Mouse (Mus musculus) layer of hippocampus, postnatal 25 days (tissue): Measurements from ENCODE around the gene Il23a. TPM values are rescaled to one million over a fixed set of nuclear protein-coding genes. Genes with fewer than 3 reads are reported as not detected.
"Not testable (repeated sequence)": the region's sequence is repeated elsewhere in the genome, so short reads cannot be mapped to it uniquely, and the experiment has no call there.

Experiments
- DNase-seq, 2 experiments: peaks; one replicate each; pipeline ENCODE4 v3.0.0; 2022; ENCODE audit warnings: mixed read lengths in 2 of 2, low spot score in 1 of 2; ENCODE audit errors: extremely low spot score in 1 of 2
- total RNA-seq, 2 experiments: library from RNA; stranded (reverse); gene quantifications; 2 replicates each; pipeline ENCODE4 v1.2.3; 2021

The Il23a gene
- 1 to 10 TPM in 1 of 2 experiments, under 1 TPM in 1; 0.84 to 1.1 TPM for total RNA-seq

DNA sequence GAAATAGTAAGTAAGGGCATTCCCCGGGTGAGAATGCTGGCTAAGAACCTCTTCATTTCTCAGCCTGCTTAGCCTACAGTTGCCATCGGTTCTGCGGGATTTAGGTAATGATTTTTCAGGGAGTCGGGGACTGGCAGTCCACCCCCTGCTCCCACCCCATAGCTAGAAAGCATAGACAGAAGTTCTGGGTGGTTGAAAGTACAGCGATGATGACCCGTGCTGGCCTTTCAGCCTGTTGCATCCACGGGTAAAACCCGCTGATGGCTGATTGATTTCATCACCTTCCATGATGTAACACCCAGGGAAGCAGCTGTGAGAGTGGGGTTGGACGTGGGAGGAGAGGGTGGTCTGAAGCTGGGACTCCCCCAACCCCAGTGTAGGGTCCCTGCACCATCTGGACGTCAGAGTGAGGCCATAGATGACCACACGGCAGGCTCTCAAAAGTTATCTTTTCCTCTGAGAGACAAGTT lies at the start of gene Il23a:
Gene Il23a, minus strand, starts transcription at position 51 of the 470 bp plus-strand sequence.
- DNase-seq = no peak

GRCm38 (mm10) chr10:128347541-128347940 lies 49.0 kb upstream of the Il23a start:
- no peak for DNase-seq

DNA sequence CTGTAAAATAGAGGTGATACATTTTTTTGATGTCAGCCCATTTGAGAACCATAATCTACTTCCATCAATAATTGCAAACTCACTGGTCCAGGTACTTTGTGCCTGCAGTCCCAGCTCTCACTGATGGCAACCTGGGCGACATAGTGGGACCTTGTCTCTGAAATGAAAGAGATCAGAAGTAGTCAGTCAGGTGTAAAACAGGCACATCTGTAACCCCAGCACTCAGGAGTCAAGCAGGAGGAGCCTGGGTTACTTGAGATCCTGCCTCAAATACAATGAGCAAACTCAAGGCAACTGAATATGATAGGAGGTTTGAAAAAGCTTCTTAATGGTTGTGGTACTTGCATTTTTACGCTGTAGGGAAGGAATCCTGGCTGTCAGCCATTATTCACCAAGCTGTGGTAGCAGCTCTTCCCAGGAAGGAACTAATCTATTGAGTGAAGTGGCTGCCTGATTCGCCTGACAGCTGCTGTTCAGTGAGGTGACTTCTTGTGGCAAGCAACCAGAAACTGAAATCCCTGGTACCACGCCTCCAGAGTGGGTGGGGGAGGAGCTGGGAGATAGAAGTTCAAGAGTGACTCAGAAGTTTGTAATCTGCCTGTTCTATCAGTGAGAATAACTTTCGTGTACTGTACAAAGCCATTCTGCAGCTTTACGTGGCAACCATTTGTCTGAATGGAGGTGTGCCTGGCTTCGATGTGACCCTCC lies 46.2 kb upstream of the Il23a start:
- peak in 1 of 2 experiments; percentile 51 for DNase-seq

- DNase-seq = no peak
Measured at GRCm38 (mm10) chr10:128343436-128343835, 44.9 kb upstream of the Il23a start.

DNA sequence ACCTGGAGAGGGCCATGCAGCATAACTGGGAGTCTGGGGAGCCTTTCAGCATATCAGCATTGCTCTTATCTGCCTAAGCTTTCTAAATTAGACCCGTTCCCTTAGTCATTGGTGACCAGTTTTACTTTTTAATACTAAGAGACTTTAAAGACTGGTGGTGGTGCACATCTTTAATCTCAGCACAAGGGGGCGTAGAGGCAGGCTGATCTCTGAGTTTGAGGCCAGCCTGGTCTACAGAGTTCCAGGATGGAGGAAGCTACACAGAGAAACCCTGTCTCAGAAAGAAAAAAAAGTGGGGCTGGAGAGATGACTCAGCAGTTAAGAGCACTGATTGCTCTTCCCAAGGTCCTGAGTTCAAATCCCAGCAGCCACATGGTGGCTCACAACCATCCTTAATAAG lies 41.7 kb upstream of the Il23a start:
- no peak for DNase-seq

DNA sequence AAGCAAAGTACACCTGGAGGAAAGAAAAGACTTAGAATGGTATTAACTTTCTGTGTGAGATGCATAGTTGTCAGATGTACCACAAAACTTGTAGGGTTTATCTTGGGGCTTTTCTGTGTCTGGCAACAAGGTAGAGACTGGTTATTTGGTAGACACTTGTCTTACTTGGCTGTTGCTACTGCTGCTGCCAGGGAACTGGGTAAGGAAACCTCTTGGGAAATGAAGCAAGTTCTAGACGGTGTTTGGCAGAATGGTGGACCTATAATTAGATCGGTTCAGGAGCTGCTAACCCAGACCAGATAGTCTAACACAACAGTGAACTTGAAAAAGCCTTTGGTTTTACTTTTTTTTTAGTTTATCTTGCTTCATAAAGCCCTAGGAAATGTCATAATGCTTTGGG lies 40.4 kb upstream of the Il23a start:
- DNase-seq = no peak

GRCm38 (mm10) chr10:128338415-128338814 lies 39.9 kb upstream of the Il23a start:
- DNase-seq = no peak

DNA sequence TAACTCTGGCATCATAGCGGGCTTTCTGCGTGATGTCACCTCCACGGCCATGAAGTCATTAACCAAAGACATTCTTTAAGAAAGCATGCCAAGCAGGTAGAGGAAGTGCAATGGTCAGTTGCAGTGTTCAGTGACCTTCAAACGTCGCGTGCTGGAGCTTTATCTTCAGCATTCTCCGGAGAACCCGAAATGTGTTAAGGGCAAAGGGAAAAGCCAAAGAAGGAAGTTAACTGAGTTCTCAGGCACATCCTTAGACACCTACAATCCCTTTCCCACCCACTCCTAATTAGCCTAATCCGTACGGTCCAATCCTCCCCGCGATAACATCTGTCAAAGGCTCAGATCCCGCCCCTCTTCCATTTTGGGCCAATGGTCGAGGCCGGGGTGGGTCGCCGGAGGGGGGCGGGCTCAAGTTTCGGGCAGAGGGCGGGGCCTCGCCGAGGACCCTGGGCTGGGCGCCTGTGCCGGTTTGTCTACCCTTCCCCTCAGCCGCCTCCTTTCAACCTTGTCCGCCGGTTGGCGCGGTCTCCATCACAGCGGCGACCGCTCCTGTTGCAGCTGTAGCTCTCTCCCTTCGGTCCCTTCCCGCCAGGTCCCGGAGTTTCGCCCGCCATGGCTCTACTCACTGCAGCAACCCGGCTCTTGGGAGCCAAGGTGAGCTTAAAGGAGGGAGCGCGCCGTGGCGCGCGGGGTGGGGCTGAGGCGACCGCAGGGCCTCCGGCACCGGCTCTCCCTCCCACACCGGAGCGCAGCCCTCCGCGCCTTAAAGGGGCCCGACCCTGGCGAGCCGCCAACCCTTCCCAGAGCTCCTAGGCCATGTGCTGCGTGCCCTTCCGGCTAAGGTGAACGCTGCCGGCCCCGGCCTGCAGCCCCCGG lies 39.0 kb upstream of the Il23a start, which contains the start of gene Cs:
Gene Cs, plus strand, starts transcription at position 429 of the 876 bp plus-strand sequence.
- peak; percentile 88 to 94 for DNase-seq

DNA sequence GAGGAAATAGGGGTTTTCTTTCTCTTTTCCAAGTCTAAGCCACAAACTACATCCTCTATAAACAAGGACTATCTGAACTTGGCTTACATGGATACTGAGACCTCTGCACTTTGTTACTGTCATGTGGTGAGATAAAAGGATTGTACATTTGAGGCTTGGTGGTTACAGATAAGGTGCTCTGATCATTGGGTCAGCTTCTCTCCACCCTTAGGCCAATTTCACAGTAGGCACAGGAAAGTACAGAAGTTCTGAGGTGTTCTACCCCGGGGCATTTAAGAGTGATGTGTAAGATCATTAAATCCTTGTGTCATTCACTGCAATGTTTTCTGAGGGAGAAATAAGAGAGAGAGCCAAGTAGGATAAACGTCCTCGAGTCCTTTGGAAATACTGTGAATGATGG lies 38.0 kb upstream of the Il23a start:
- no peak for DNase-seq

- no peak for DNase-seq
Measured at GRCm38 (mm10) chr10:128336195-128336594, 37.6 kb upstream of the Il23a start.

DNA sequence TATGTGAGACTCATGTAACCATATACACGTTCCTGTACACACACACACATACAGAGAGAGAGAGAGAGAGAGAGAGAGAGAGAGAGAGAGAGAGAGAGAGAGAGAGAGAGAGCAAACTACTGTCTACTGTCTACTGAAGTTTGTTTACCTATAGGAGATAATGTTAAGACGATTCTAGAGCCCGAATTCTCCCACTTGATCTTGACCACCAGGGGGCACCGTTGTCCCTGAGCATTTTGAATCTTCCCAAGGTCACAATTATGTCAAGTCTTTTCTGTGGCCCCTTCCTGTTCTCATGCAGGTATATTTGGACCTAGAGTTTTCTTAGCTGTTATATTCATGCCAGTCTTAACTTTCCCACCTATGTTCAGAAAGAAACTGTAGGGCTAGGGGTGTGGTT lies 37.0 kb upstream of the Il23a start:
- DNase-seq = peak in 1 of 2 experiments; percentile 82

- not testable (repeated sequence) for DNase-seq
Measured at GRCm38 (mm10) chr10:128332358-128333249, 34.1 kb upstream of the Il23a start.

DNA sequence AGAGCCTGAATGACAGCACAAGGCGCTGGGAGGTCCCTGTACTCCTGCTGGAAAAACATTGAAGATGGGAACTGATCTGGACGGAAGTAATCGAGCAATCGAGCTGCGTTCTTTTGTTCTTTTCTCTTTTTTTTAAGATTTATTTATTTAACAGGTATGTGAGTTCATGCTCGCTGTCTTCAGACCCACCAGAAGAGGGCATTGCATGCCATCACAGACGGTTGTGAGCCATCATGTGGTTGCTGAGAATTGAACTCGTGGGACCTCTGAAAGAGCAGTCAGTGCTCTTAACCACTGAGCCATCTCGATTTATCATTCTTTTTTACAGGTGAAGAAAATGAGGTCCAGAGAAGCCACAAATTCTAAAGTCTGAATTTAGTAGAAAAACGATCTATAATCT lies 29.1 kb upstream of the Il23a start:
- no peak for DNase-seq

DNA sequence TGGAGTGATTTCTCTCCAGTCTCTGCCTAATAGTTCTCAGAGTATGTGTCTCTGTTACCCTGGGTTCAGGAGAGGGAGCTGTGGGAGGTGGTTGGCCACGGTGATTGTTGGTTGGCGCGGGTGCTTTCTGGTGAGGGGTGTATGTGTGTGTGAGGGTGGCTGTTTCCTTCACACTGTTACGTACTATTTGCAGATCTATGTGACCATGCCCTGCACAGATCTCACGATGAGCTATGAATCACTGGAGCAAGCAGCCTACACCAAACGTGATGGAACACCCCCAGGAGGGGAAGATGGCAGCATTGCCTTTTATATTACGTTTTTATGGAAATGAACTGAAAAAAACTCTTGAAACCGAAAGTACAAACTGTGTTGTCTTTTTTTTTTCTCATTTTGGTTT lies 28.3 kb upstream of the Il23a start:
- DNase-seq = no peak

- no peak for DNase-seq
Measured at GRCm38 (mm10) chr10:128323516-128323915, 25.0 kb upstream of the Il23a start.

- peak; percentile 70 to 85 for DNase-seq
Measured at GRCm38 (mm10) chr10:128322141-128323108, 23.9 kb upstream of the Il23a start, which contains the start of gene Cnpy2. Gene Cnpy2 (plus strand): TSS chr10:128322459.

GRCm38 (mm10) chr10:128321641-128322040 lies 23.1 kb upstream of the Il23a start:
- DNase-seq = no peak

DNA sequence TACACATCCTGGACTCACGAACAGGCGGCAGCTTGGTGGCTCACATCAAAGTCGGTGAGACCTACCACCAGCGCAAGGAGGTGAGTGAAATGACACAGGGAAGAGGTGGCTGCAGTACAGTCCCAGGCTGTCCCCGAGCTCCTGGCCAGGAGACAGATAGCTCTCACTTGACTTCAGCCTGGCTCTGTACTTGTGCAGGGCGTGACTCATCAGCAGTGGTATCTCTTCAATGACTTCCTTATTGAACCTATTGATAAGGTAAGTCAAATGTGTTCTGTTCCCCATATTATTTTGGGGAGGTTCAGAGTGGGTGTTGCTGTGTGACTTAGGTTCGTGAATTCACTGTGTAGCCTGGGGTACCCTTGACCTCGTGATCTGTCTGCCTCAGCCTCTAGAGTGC lies 17.0 kb upstream of the Il23a start:
- DNase-seq = no peak

- DNase-seq = no peak
Measured at GRCm38 (mm10) chr10:128310902-128311301, 12.3 kb upstream of the Il23a start.
